In the genomic region with DNA sequence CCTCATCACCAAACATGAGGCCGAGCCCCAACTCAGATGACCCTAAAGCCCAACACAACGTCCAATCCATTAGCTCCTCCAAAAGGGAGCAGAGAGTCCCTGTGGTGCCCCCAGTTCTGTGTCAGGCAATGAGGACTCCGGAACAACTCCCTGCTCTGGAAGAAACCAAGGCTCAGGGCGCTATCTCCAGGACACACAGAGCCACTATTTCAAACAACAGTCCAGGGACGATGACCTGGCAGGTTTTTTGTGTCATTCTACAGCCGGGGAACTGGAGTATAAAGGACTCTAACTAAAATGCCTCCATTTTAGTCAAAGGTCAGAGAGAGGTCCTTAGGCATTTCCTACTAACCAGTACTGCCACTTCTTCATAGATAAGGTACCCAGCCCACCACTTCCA, we compare ENCODE assay signal across 10 mouse cellular contexts. TPM values are rescaled to one million over a fixed set of nuclear protein-coding genes. Genes with fewer than 3 reads are reported as not detected.
DNase-seq lines count a peak whose midpoint lies in the region; ATAC-seq and TF ChIP-seq lines count a peak whose summit lies in the region.
"Had no signal": no experiment of that assay in that cellular context is flagged by ENCODE, and none has a peak within 500 bp of the region (broad histone marks: within the 10 kb centered on the region; RNA-seq: fewer than 3 reads in every experiment).

No protein-coding gene starts in this region.

- peak overlapping the region; percentile 4; the same call in 1 of the 2 replicates for H3K4me3 ChIP-seq in heart, embryonic 10.5 days
- H3K4me3 ChIP-seq in megakaryocyte, embryonic 14.5 days (replicated peaks) = peak overlapping the region; percentile 84
- H3K4me3 ChIP-seq in intestine, postnatal 0 days (ENCODE audit: low read depth, low read length) = no peak overlapping the region
- no peak overlapping the region for H3K4me3 ChIP-seq in stomach, embryonic 16.5 days (replicated peaks; ENCODE audit: low read length)
- H3K4me3 ChIP-seq: embryonic facial prominence, embryonic 15.5 days; midbrain, embryonic 15.5 days had no signal

- H3K27me3 ChIP-seq in heart, embryonic 10.5 days (ENCODE audit: insufficient read depth, poor library complexity, severe bottlenecking) = no peaks in the 10 kb centered on the region
- no peaks in the 10 kb centered on the region for H3K27me3 ChIP-seq in megakaryocyte, embryonic 14.5 days (replicated peaks)
- no peaks in the 10 kb centered on the region for H3K27me3 ChIP-seq in intestine, postnatal 0 days (replicated peaks; ENCODE audit: control insufficient read depth, insufficient read depth, low read length)
- no peaks in the 10 kb centered on the region for H3K27me3 ChIP-seq in stomach, embryonic 16.5 days (ENCODE audit: control insufficient read depth, insufficient read depth, low read length)
- H3K27me3 ChIP-seq: embryonic facial prominence, embryonic 15.5 days; midbrain, embryonic 15.5 days had no signal

- H3K36me3 ChIP-seq in heart, embryonic 10.5 days = peaks cover 7% of the 10 kb centered on the region
- H3K36me3 ChIP-seq in megakaryocyte, embryonic 14.5 days (replicated peaks; ENCODE audit: low read length) = peaks cover 71% of the 10 kb centered on the region
- peaks cover 5% of the 10 kb centered on the region; the same call in 1 of the 2 replicates for H3K36me3 ChIP-seq in intestine, postnatal 0 days (ENCODE audit: control insufficient read depth, insufficient read depth)
- H3K36me3 ChIP-seq in stomach, embryonic 16.5 days (ENCODE audit: control insufficient read depth, insufficient read depth, low read length) = no peaks in the 10 kb centered on the region
- H3K36me3 ChIP-seq: embryonic facial prominence, embryonic 15.5 days; midbrain, embryonic 15.5 days had no signal

- H3K9me3 ChIP-seq in heart, embryonic 10.5 days = no peaks in the 10 kb centered on the region
- H3K9me3 ChIP-seq in megakaryocyte, embryonic 14.5 days = no peaks in the 10 kb centered on the region
- no peaks in the 10 kb centered on the region for H3K9me3 ChIP-seq in intestine, postnatal 0 days (ENCODE audit: control insufficient read depth)
- no peaks in the 10 kb centered on the region for H3K9me3 ChIP-seq in stomach, embryonic 16.5 days (replicated peaks; ENCODE audit: control insufficient read depth, low read length)
- H3K9me3 ChIP-seq: embryonic facial prominence, embryonic 15.5 days; midbrain, embryonic 15.5 days had no signal

- peak overlapping the region; percentile 71 for H3K27ac ChIP-seq in heart, embryonic 10.5 days
- no peak overlapping the region for H3K27ac ChIP-seq in intestine, postnatal 0 days (ENCODE audit: low read depth, low read length)
- peak overlapping the region; percentile 41; the same call in 1 of the 2 replicates for H3K27ac ChIP-seq in stomach, embryonic 16.5 days (ENCODE audit: low read length)
- H3K27ac ChIP-seq: embryonic facial prominence, embryonic 15.5 days; midbrain, embryonic 15.5 days had no signal

- H3K4me1 ChIP-seq in heart, embryonic 10.5 days = peaks cover 86% of the 10 kb centered on the region
- peaks cover 99% of the 10 kb centered on the region for H3K4me1 ChIP-seq in megakaryocyte, embryonic 14.5 days
- H3K4me1 ChIP-seq in intestine, postnatal 0 days (replicated peaks; ENCODE audit: control insufficient read depth, insufficient read depth, low read length) = peaks cover 20% of the 10 kb centered on the region
- H3K4me1 ChIP-seq in stomach, embryonic 16.5 days (ENCODE audit: control insufficient read depth, insufficient read depth, low read length) = peaks cover 48% of the 10 kb centered on the region
- H3K4me1 ChIP-seq: midbrain, embryonic 15.5 days had no signal

- ATAC-seq in megakaryocyte, adult 5-6 weeks (ENCODE audit: poor library complexity, severe bottlenecking) = no peak
- no peak for ATAC-seq in intestine, postnatal 0 days
- no peak for ATAC-seq in stomach, embryonic 16.5 days (ENCODE audit: insufficient read depth, low FRiP score)
- ATAC-seq: midbrain, embryonic 15.5 days had no signal

- 56% methylated on average over 6 of the region's 6 CpGs for WGBS in heart, embryonic 10.5 days
- WGBS in intestine, postnatal 0 days = 53% methylated on average over 6 of the region's 6 CpGs
- 59% methylated on average over 6 of the region's 6 CpGs for WGBS in stomach, embryonic 16.5 days

- DNase-seq in heart, embryonic 10.5 days (ENCODE audit: low spot score) = no peak
- no peak for DNase-seq in heart, postnatal 4 days
- DNase-seq in urinary bladder, postnatal 36 days (ENCODE audit: low spot score in 2 of 2) = no peak
- no peak for DNase-seq in urinary bladder, adult 18-20 months (ENCODE audit: low spot score in 2 of 2)

- H3K9ac ChIP-seq in intestine, postnatal 0 days (ENCODE audit: low read depth, low read length) = no peak overlapping the region
- no peak overlapping the region for H3K9ac ChIP-seq in stomach, embryonic 16.5 days (ENCODE audit: low read length)
- H3K9ac ChIP-seq: embryonic facial prominence, embryonic 15.5 days; midbrain, embryonic 15.5 days had no signal

- peak overlapping the region; percentile 40 for H3K4me2 ChIP-seq in intestine, postnatal 0 days (replicated peaks; ENCODE audit: low read depth)
- no peak overlapping the region for H3K4me2 ChIP-seq in stomach, embryonic 16.5 days (ENCODE audit: low read depth, low read length)
- H3K4me2 ChIP-seq: midbrain, embryonic 15.5 days had no signal

- no peak for TF ChIP-seq CTCF in intestine, postnatal 0 days (IDR thresholded peaks at IDR 0.05; ENCODE audit: low read depth)

RNA-seq across cellular contexts. Expression of a gene that starts 7.5 kb away (rescaled TPM):
- 17.6 and 17.8 TPM in 2 replicates for polyA plus RNA-seq in heart, embryonic 10.5 days (2016; fragmentation: Nextera tagmentation; extraction: Ambion mirVana)
- total RNA-seq in heart, postnatal 4 days (2021) = 10 to 100 TPM; 21.6 to 22.4 TPM
- polyA plus RNA-seq in megakaryocyte, embryonic 14.5 days (2012; ENCODE audit: insufficient read depth, low replicate concordance) = 11.8 and 17.8 TPM in 2 replicates
- total RNA-seq in megakaryocyte, adult 5-6 weeks (2015) = 13.8 and 16.0 TPM in 2 replicates
- 7.6 and 9.6 TPM in 2 replicates for total RNA-seq in megakaryocyte, adult 5-6 weeks (2017)
- 18.0 and 18.1 TPM in 2 replicates for polyA plus RNA-seq in intestine, postnatal 0 days (2015; fragmentation: Nextera tagmentation; extraction: Ambion mirVana)
- polyA plus RNA-seq in stomach, embryonic 16.5 days (2015; fragmentation: Nextera tagmentation; extraction: Ambion mirVana) = 25.6 and 26.7 TPM in 2 replicates

RNA-seq across cellular contexts. Expression of a gene that starts 56.2 kb away (rescaled TPM):
- polyA plus RNA-seq in heart, embryonic 10.5 days (2016; fragmentation: Nextera tagmentation; extraction: Ambion mirVana) = 8.3 and 8.6 TPM in 2 replicates
- total RNA-seq in heart, postnatal 4 days (2021) = 10 to 100 TPM; 30.4 to 30.7 TPM
- polyA plus RNA-seq in megakaryocyte, embryonic 14.5 days (2012; ENCODE audit: insufficient read depth, low replicate concordance) = 4.0 and 5.9 TPM in 2 replicates
- 28.0 and 33.1 TPM in 2 replicates for total RNA-seq in megakaryocyte, adult 5-6 weeks (2015)
- total RNA-seq in megakaryocyte, adult 5-6 weeks (2017) = 14.1 and 16.9 TPM in 2 replicates
- polyA plus RNA-seq in intestine, postnatal 0 days (2015; fragmentation: Nextera tagmentation; extraction: Ambion mirVana) = 1.7 TPM in 2 replicates
- polyA plus RNA-seq in stomach, embryonic 16.5 days (2015; fragmentation: Nextera tagmentation; extraction: Ambion mirVana) = 1.3 and 1.6 TPM in 2 replicates

Comparison
In these comparisons a context has a peak if more than half of its experiments do, and no peak if none do; other contexts are left out.
1. H3K4me3 ChIP-seq: peak in heart, embryonic 10.5 days (single experiment) and megakaryocyte, embryonic 14.5 days (single experiment); none in intestine, postnatal 0 days (single experiment) and stomach, embryonic 16.5 days (single experiment).